Mouse (Mus musculus) left cerebral cortex, postnatal 4 days (tissue): ENCODE results near the gene Daam1. TPM values are rescaled to one million over a fixed set of nuclear protein-coding genes. Genes with fewer than 3 reads are reported as not detected.

Source experiments
- DNase-seq: peaks from one replicate; pipeline ENCODE4 v3.0.0-alpha.2; 2022
- intact Hi-C: fragments of 180-260 bp; cut with DNase I; formaldehyde crosslinking; loops from one replicate; pipeline ENCODE4 v1.15.1; 2025
- total RNA-seq, 2 experiments: library from RNA; stranded (reverse); gene quantifications; 2 replicates each; pipeline ENCODE4 v1.2.3; 2021

Gene Daam1
- total RNA-seq, 2 experiments from 2014 or later = 152 to 157 TPM

DNA sequence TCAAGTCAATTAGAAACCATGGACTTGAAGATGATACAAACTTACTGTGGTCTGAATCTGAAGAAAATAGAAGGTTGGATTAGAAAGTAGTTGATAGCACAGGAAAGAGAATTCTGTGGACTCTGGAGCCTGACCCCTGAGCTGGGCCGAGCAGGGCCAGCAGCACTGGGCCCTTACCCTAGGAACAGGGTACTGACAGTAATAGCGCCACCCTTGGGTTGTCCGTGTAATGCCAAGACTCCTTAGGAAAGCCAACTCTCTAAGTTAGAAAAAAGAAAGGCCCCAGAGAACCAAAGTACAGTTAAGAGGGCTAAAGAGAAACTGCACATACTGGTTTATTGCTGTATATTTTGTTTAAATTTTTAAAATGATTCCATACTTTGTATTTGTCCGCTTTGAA lies 157.0 kb downstream of the Daam1 start:
- intact Hi-C loops = no loop called here
- no peak for DNase-seq

DNA sequence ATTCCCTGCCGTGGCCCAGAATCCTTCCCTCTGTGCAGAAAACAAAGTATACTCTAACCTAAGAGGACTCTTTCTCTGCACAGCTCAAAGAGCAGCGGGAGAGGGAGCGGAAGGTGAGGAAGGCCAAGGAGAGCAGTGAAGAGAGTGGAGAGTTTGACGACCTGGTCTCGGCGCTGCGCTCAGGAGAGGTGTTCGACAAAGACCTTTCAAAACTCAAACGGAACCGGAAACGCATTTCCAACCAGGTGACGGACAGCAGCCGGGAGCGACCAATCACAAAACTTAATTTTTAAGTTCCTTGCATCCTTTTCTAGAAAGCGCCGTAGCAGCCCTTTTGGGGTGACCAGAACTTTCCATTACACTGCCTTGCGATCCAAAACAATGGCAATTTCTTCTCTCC lies 158.7 kb downstream of the Daam1 start:
- intact Hi-C loops = no loop called here
- no peak for DNase-seq

DNA sequence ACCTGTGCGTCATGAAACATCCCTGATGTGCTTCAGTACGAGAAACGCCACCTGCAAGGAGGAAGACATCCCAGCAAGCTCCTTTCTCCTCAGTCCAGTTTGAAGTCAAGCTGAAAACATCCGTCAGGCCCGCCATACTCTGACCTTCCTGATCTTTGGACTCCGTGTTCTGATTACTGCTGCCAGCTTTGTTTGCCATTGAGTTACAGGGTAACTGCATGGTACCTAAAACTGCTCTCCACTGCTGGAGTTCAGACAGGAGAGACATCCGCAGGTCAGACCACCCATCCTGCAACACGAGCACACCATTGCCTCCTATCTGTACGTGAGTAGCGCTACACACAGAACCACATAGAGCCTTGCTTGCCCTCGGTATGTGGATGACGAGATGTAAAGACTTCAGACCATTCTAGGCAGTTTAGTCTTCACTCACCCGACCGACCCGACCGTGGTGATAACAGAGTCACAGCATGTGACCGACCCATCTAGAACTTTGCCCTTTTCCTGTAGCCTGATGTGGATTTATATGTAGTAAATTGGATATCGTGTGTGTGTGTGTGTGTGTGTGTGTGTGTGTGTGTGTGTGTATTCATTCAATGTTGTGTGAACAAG lies 161.8 kb downstream of the Daam1 start:
- DNase-seq = no peak
- intact Hi-C loops = no loop called here

DNA sequence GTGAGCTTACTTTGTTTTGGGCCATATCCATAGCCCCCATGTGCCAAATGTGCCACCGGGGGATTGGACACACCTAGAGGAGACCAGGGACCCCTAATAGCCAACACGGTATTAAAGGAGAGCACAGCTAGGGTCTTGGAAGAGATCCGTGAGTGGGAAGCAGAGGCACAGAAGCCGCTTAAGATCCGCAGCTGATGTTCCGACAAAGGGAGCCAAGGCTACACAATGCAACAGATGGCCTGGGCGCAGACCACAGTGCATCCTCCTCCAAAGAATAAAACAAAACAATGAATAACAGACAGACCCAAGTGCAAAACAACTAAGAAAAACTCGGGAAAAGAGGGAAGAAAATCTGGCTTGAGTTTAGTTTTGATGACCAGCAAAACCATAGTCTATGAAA lies 165.0 kb downstream of the Daam1 start:
- peak; percentile 22 for DNase-seq
- intact Hi-C loops = no loop called here

DNA sequence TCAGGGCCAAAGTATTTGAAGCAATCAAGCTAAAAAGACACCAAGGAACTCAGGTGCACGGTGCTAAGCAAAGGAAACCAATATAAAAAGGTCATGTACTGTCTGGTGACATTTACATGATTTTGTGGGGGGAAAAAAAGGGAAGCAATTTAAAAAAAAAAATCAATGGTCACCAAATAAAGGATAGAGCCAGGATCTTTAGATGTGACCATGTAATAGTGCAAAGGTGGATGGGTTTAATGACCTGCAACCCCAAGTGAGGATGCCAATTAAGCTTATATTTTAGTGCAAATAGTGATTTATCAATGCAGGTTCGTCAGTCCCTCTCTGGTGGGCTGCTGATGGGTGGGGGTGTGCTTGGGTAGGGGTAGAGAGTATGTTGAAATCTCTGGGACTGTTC lies 166.0 kb downstream of the Daam1 start:
- no peak for DNase-seq
- intact Hi-C loops = no loop called here

DNA sequence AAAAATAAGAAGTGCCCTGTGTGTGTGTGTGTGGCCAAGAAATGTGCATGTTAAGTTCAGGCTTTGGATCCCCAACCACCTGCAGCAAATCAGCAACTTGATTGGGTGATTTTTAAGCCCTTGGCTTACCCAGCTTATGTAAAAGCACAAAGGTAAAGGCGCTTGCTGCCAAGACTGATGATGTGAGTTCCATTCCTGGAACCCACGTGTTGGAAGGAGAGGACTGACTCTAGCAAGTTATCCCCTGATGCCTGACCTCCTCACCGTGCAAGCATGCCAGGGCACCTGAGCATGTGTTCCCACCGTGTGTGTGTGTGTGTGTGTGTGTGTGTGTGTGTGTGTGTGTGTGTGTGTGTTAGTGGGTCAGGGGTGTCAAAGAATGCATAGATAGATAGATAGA lies 166.5 kb downstream of the Daam1 start:
- intact Hi-C loops = no loop called here
- no peak for DNase-seq

DNA sequence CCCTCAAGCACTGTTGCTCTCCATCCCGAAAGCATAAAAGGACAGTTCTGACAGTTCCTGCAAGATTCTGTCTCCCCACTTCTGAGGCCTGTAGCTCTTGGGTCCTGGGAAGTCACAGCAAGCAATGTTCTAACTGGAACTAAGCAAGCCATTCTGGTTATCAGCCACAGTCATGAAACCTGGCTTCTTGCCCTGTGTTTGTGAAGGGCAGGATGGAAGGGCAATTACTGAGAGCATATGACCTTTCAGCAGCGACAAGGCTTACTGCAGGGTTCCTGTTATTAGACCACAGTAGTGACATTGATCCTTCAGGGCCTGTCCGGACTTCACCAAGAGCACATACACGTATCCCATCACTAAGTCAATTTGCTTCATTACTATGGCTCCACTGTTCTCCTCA lies 167.8 kb downstream of the Daam1 start:
- intact Hi-C loops = no loop called here

DNA sequence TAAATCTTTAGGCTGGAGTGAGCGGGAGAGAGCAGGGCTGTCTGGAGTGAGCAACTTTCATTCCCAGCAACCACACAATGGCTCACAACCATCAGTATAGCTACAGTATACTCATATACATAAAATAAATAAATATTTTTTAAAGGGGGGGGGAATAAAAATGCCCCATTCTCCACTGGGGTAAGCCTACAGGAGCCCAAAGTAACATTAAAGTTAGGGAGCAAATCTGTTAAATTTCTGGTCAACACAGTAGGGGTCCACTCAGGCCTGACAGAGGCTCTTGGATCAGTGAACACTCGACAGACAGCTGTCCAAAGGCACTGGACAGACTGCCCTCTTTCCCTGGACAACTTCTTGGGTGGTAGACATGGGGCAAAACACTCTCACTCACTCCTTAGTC lies 168.8 kb downstream of the Daam1 start:
- intact Hi-C loops = no loop called here
- no peak for DNase-seq

More for the DNA sequence above, 167.8 kb downstream of the Daam1 start:
- no peak for DNase-seq

DNA sequence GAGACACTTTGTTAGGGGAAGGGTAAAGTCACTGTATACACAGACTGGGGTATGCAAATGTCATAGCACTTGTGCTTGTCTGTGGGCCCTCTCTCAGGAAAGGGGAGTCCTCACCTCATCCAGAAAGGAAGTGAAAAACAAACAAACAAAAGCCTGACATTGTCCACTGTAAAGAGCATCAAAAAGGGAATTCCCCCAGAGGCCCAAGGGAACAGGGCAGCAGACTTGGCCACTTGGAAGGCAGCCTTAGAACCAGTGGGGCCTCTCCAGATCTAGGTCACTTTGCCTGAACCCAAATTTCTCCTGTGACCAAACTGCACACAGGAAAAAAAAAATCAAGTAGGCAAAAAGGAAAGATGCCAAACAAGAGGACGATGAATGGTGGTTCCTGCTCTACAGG lies 170.9 kb downstream of the Daam1 start:
- intact Hi-C loops = no loop called here
- DNase-seq = no peak

DNA sequence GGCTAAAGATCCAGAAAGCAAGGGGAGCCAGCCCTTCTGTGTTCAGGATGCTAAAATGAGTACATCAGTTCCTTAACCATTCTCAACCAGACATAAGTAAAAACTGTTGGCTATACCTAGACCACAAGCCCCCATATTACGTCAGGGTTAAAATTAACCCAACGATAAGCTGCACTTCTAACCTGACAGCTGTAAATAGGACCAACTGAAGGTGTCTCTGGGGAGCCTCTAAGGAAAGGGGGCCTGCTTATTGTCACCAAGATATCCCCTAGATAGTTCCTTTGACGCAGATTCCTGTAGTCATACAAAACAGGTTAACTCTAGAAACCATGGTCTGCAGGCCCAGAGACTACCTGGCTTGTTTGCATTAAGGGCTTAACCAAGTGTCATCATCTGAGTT lies 174.4 kb downstream of the Daam1 start:
- intact Hi-C loops = no loop called here
- no peak for DNase-seq

DNA sequence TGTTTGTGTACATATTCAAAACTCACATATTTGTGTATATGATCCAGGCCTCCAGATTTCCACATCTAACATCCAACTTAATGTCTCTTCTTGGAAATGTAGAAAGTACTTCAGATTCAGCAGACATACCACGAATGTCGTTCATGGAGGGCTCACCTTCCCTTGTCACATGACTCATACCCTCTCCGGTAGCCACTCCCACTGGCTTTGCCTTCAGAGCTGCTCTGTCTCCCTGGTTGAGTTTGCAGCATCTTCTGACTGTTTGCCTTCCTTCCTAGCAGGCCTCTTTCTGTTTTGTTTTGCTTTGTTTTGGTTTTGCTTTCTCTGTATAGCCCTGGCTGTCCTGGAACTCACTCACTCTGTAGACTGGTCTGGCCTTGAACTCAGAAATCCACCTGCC lies 176.8 kb downstream of the Daam1 start:
- DNase-seq = no peak
- intact Hi-C loops = no loop called here

DNA sequence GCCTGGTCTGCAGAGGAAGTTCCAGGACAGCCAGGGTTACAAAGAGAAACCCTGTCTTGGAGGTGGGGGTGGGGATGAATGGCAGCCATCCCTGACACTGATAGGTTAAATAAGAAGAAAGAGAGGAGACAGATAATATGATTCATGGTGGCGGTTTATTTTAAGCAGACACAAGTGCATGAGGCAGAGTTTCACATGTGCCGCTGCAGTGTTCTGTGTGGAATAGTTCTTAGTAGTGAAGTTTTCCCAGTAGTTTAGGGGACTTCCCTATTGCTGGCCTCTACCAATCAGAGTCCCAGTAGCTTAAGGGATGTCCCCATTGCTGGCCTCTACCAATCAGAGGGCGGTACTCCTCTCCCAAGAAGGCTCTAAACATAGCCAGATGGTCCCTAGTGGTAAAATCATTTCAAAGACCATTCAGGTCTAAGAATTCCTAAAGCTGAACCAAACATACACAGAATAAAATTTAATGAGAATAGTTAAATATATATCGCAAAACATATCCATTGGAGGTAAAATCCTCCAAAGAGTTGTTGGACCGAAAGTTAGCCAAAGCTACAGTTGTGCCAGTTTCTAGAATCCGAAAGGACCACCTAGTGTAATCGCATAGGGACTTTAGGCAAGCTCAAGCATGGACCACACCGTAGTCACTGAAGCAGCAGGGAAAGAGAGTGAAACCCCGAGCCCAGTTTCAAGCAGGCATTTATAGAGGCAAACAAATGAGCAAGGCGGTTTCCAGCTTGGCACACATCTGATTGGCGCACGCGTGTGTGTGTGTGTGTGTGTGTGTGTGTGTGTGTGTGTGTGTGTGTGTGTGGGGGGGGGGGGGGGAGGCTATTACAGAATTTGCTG lies 178.4 kb downstream of the Daam1 start:
- intact Hi-C loops = no loop called here
- no peak for DNase-seq

DNA sequence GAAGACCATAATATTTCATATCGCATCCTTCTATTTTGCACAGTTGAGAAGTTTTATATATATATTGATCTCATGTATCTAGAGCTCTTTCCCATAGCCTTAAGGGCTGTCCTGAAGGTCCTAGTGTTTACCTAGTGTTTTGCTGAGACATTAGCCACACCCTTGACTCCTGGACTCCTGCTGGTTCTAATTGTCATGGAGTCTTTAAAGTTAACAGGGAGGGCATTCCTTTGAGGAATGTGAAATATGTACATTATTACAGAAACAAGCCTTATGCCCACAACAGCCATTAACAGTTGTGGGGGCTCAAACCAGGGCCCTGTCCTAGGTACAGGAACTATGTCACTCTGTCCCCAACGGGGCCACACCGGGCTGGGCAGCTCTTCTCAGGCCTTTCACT lies 180.5 kb downstream of the Daam1 start:
- DNase-seq = no peak
- intact Hi-C loops = no loop called here

DNA sequence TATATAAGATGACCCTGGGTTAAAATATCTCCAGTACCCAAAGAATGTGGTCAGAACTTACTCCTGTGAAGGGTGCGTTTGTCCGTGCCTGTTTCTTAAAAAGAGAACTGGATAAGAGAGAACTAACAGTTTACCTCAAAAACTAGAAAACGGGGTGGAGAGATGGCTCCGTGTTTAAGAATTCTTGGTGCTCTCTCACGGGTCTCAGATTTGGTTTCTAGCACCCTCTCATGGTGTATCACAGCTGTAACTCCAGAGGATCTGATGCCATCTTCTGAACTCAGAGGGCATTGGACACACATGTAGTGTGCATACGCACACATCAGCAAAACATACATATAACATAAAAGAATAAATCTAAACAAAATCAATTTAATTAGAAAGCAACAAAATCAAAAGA lies 181.2 kb downstream of the Daam1 start:
- intact Hi-C loops = no loop called here
- no peak for DNase-seq

DNA sequence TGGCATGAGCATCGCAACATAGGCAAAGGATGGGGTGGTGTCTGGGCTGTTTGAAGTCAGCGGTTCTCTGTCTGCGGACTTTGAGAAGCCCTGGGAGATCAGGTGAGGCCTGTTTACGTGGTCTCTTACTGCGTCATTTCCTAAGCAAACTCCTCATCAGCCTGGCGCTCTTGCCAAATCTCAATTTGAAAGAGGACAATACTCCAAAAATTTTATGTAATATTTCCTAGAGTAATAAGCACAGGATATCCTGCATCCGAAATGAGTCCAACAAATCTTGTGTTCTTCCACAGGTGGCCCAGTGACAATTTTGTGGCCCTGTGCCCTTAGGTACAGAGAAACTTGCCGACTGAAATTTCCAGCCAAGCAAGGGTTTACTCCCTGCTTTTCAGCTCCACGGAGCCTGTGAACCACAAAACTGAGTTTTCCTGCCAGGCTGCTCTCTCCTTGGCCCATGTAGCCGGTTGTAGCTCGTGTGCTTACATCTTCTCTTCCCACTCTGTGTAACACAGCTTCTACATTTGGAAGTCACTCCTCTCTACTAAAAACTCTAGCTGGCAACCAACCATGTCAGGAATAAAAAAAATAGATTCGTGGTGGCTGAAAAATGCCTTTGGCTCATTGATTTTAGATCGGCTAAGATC lies 183.0 kb downstream of the Daam1 start:
- intact Hi-C loops = no loop called here
- no peak for DNase-seq

DNA sequence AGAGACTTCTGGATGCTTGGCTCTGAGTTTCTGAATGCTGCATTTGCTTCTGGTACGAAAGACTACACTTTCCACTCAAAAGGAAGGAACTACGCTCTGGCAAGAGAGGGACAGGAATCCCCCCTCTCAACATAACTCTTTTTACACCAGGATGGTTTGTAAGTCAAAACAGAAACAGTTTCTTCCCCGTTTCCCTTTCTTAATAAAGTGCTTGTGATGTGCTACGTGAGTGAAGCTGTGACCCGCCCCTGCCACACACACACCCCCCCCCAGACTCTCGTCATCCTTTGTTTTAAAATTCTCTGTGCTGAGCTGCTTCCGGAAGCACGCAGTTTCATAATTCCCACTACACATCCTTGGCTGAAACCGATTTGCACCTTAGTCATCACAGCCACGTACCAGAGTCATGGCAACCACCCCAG lies 183.5 kb downstream of the Daam1 start:
- intact Hi-C loops = no loop called here

DNA sequence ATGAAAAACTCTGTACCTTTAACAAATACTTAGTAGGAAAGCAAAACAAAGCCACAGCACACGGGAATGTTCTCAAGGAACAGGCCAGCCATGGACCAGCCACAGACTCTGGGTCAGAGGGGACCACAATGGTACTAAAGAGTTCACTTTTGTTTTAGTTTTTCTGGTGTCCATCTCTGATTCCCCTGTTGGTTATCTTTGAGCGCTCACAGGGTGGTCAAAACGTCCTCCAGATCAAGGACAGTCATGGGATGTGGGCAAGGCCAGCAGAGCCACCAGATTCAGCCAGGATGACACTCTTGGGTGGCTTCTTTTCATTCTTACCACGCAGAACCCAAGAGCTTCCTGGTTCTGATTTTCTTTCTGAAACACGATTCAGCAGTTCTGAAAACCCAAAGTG lies 184.4 kb downstream of the Daam1 start:
- intact Hi-C loops = no loop called here
- no peak for DNase-seq

More for the DNA sequence above, 183.5 kb downstream of the Daam1 start:
- DNase-seq = no peak

DNA sequence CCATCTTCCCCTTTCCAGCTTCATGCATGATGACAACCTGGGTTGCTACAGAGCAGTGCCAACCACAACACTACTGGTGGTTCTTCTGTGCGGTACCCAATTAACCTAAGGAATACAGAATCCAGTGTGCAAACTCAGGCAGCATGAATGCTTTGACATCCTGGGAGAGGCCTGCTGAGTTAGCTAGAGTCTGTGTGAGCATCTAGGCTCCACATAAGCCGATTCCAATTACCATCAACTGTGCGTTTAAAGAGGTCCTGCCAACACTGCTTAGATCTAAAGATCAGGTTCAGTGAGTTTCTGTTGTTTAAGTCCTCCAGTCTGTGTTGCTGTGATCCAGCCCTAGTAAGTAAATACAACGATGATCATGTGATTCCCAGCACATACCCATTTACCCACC lies 189.4 kb downstream of the Daam1 start:
- intact Hi-C loops = no loop called here
- no peak for DNase-seq

DNA sequence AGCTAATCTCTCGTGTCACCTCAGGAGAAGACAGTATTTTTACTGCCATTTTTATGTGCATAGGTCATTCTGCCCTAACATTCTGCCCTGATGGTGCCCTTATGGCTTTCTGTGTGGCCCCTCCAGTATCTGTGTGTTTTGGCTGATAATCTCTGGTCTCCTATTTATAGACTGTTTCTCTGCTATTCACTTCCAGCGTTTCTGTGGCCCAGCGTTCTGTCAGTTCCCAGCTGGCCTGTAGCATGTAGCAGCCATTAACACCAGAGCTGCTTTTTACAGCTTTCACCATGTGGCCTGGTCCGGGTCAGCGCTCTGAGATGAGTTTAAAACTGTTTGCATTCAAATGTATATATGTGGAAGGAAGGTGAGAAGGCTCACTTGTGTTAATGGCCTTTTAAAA lies 190.7 kb downstream of the Daam1 start:
- DNase-seq = no peak
- intact Hi-C loops = no loop called here

DNA sequence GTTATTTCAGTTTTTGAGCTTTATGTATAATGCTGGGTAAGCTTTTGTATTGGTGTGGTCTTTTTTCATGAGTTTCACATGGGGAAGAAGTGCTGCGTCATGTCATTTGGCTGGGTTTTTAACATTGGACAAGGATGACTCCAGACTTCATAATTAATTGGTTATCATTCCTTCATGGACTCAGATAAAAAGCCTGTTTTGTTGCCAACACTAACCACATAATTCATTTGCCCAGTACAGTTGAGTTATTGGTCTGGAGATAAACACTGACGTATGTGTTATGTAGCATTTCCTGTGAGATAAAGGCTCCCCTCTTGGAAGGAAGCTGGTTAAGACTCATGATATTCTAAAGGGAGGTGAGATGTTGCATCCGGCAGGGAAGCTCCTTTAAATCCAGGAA lies 191.9 kb downstream of the Daam1 start:
- intact Hi-C loops = no loop called here
- DNase-seq = no peak

DNA sequence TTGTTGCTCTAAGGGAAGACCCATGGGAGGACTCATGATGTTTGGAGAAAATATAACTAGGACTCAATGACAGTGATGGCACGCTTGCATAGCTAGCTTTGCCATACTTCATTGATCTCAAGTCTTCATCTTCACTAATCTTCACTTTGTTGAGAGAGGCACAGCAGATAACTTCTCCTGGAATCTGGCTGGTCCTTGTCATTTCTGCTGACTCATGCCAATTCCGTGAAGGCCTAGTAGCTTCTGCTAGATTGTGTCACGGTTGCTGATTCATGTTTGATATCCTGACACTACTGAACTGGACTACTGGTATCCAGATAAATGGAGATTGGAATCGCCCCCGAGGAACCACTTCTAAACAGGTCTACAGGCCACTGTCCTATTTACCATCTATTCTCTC lies 192.7 kb downstream of the Daam1 start:
- intact Hi-C loops = no loop called here
- no peak for DNase-seq

DNA sequence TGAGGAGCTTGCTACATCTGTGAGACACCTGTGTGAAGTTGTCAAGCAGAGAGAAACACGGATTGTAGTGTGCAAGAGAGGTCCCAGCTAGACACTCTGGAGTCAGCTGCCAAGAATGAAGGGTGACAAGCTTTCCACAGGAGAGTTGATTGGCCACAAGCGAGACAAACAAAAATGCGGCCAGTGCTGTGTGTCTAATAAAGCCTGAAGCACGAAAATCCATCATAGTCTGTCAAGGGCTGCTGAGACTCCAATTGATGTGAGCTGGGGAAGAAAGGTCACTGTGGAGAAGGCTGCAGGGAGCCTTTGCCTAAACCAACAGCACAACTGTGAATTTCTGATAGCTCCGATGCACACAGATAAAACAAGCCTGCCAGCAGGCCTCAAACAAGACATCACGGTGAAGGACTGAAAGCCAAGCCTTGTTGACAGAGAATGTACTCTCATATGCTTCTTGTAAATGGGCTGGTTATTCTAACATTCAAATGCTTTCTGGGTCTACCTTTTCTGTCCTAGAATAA lies 194.5 kb downstream of the Daam1 start:
- intact Hi-C loops = no loop called here
- no peak for DNase-seq
